Mouse (Mus musculus) thymus, adult 2 months (tissue): ENCODE measurements around the gene Actb.

ENCODE experiments used
- CTCF ChIP-seq: fragments of 200-500 bp; IDR thresholded peaks from 2 replicates; pipeline ENCODE4 v1.5.1; 2012; ENCODE audit warnings: mild to moderate bottlenecking, control low read depth, low read length, moderate library complexity, borderline replicate concordance; ENCODE audit not compliant: control insufficient read depth, poor library complexity, insufficient read depth; ENCODE audit errors: extremely low read depth
- POLR2A ChIP-seq: fragments of 200-500 bp; IDR thresholded peaks from 2 replicates; pipeline ENCODE4 v1.6.1; 2012; ENCODE audit warnings: mild to moderate bottlenecking, low read length, control low read depth, moderate library complexity; ENCODE audit not compliant: control insufficient read depth, poor library complexity, insufficient read depth; ENCODE audit errors: extremely low read depth

DNA sequence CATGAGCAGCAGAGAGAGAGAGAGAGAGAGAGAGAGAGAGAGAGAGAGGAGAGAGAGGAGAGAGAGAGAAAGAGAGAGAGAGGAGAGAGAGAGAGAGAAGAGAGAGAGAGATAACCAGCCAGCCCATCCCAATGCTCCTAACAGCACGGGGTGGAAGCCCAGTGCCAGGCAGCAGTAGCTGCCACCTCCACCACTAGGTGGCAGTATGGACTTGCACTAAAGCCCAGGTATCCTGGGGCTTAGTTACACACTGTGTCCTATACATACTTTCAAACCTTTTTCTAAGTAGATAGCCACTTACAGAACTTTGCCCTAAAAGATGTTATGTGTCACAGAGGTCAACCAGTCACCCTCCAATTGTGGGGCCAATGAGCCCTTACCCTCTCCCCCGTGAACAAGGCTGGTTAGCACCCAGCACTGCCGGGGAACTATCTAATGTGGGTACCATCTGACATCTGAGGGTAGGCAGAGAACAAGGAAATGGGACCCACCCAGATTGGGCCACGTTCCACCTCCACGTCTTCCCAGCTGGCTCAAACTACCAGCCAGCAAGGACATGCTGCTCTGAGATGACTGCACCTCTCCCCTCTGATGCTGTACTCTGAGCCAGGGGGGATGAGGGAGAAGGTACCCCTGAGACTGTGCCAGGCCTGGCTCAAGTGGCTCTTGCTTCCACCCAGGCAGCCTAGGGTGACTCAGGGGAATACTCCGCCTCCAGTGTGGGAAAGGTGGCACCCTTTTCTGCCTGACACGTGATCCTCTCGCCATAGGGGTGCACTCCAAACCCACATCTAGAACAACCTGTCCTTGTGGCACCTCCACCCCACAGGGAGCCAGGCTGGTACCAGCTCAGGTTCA lies 27.0 kb downstream of the Actb start:
- TF ChIP-seq CTCF (peak; percentile 82), POLR2A (no peak)
